Mouse (Mus musculus): ENCODE data around the gene Zfhx3. TPM values are rescaled to one million over a fixed set of nuclear protein-coding genes. Genes with fewer than 3 reads are reported as not detected.
A peak's percentile ranks its signal among the peaks of the same experiment; 100 is the strongest.

Zfhx3 gene
- polyA plus RNA-seq, 1 experiment from 2014 or later: 4.3 TPM

GRCm38 (mm10) chr8:108553808-108554577, 611.5 kb downstream of the Zfhx3 start:
- H3K27me3 ChIP-seq: no peaks in the 10 kb centered on the region
- TF ChIP-seq CTCF (IDR thresholded peaks at IDR 0.05): no peak
- ATAC-seq (no peak), DNase-seq (ENCODE audit: low read depth, low spot score) (no peak)
- ChIA-PET CTCF (no interaction called here), POLR2A (no interaction called here)
- in situ Hi-C loops (cut with MboI; ENCODE audit: low pct_unique_long_range_greater_than_20kb): no loop called here

- CTCF ChIA-PET: no interaction called here
- in situ Hi-C loops (cut with MboI; ENCODE audit: low pct_unique_long_range_greater_than_20kb): no loop called here
- no peak for TF ChIP-seq CTCF (IDR thresholded peaks at IDR 0.05)
- DNase-seq (ENCODE audit: low read depth, low spot score) (no peak), ATAC-seq (no peak)
- POLR2A ChIA-PET: no interaction called here
- peaks cover 3% of the 10 kb centered on the region for H3K27me3 ChIP-seq
These were observed 612.3 kb downstream of the Zfhx3 start for GRCm38 (mm10) chr8:108554578-108555245.

DNA sequence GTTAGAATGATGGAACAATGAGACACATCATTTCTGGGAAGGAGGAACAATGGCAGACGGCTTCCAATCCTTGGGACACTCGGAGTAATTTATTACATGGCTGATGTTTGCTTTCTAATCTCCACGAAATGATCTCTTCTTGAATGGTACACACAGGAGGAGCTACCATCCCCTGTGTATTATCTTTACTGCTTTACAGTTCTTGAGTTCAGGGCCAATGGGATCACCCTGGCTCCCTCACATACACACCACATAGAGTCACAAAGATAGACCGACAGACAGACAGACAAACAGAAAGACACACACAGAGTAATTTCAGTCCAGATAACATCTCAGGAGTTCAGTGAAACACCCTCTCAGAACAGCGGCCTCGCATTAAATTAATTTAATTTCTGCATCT, 621.0 kb downstream of the Zfhx3 start:
- DNase-seq (ENCODE audit: low read depth, low spot score) (no peak), ATAC-seq (no peak)
- POLR2A ChIA-PET: no interaction called here
- CTCF ChIA-PET: no interaction called here
- peaks cover 26% of the 10 kb centered on the region for H3K27me3 ChIP-seq
- in situ Hi-C loops (cut with MboI; ENCODE audit: low pct_unique_long_range_greater_than_20kb): no loop called here
- TF ChIP-seq CTCF (IDR thresholded peaks at IDR 0.05): no peak

- ATAC-seq (no peak), DNase-seq (ENCODE audit: low read depth, low spot score) (no peak)
- H3K27me3 ChIP-seq: peaks cover 26% of the 10 kb centered on the region
- TF ChIP-seq CTCF (IDR thresholded peaks at IDR 0.05): no peak
- ChIA-PET POLR2A (no interaction called here), CTCF (no interaction called here)
- in situ Hi-C loops (cut with MboI; ENCODE audit: low pct_unique_long_range_greater_than_20kb): no loop called here
These were observed 621.6 kb downstream of the Zfhx3 start for GRCm38 (mm10) chr8:108563934-108564564.

GRCm38 (mm10) chr8:108566035-108566434, 623.6 kb downstream of the Zfhx3 start:
- ATAC-seq (no peak), DNase-seq (ENCODE audit: low read depth, low spot score) (no peak)
- no peak for TF ChIP-seq CTCF (IDR thresholded peaks at IDR 0.05)
- H3K27me3 ChIP-seq: peaks cover 24% of the 10 kb centered on the region
- POLR2A ChIA-PET: no interaction called here
- CTCF ChIA-PET: no interaction called here
- in situ Hi-C loops (cut with MboI; ENCODE audit: low pct_unique_long_range_greater_than_20kb): no loop called here

- ATAC-seq (no peak), DNase-seq (ENCODE audit: low read depth, low spot score) (no peak)
- no peak for TF ChIP-seq CTCF (IDR thresholded peaks at IDR 0.05)
- in situ Hi-C loops (cut with MboI; ENCODE audit: low pct_unique_long_range_greater_than_20kb): loop anchor here (10.0 kb wide), 3 partner anchors 331 to 611 kb away; no protein-coding TSS in a partner anchor
- CTCF ChIA-PET: no interaction called here
- H3K27me3 ChIP-seq: peaks cover 8% of the 10 kb centered on the region
- POLR2A ChIA-PET: no interaction called here
These were observed 631.0 kb downstream of the Zfhx3 start for GRCm38 (mm10) chr8:108573295-108574017.

- peaks cover 8% of the 10 kb centered on the region for H3K27me3 ChIP-seq
- DNase-seq (ENCODE audit: low read depth, low spot score) (no peak), ATAC-seq (peak; percentile 44)
- ChIA-PET CTCF (no interaction called here), POLR2A (no interaction called here)
- in situ Hi-C loops (cut with MboI; ENCODE audit: low pct_unique_long_range_greater_than_20kb): loop anchor here (10.0 kb wide), 3 partner anchors 331 to 611 kb away; no protein-coding TSS in a partner anchor
- TF ChIP-seq CTCF (IDR thresholded peaks at IDR 0.05): peak; percentile 85
These were observed 631.7 kb downstream of the Zfhx3 start for GRCm38 (mm10) chr8:108574101-108574500.

- no peaks in the 10 kb centered on the region for H3K27me3 ChIP-seq
- no peak for ATAC-seq
- CTCF ChIA-PET: no interaction called here
- in situ Hi-C loops (cut with MboI; ENCODE audit: low pct_unique_long_range_greater_than_20kb): loop anchor here (10.0 kb wide), 3 partner anchors 327 to 607 kb away; no protein-coding TSS in a partner anchor
- no peak for DNase-seq (ENCODE audit: low read depth, low spot score)
- POLR2A ChIA-PET: interaction anchor here (0.6 kb wide), 1 partner anchor 359 kb away, joined by 3 read pairs; no protein-coding TSS in a partner anchor
- no peak for TF ChIP-seq CTCF (IDR thresholded peaks at IDR 0.05)
These were observed 635.1 kb downstream of the Zfhx3 start for GRCm38 (mm10) chr8:108577571-108577970.

- in situ Hi-C loops (cut with MboI; ENCODE audit: low pct_unique_long_range_greater_than_20kb): loop anchor here (10.0 kb wide), 3 partner anchors 326 to 606 kb away; no protein-coding TSS in a partner anchor
- no peak for TF ChIP-seq CTCF (IDR thresholded peaks at IDR 0.05)
- ATAC-seq (no peak), DNase-seq (ENCODE audit: low read depth, low spot score) (no peak)
- CTCF ChIA-PET: no interaction called here
- POLR2A ChIA-PET: interaction anchor here (0.6 kb wide), 1 partner anchor 358 kb away, joined by 3 read pairs; no protein-coding TSS in a partner anchor
- H3K27me3 ChIP-seq: peaks cover 3% of the 10 kb centered on the region
These were observed 635.9 kb downstream of the Zfhx3 start for GRCm38 (mm10) chr8:108578388-108578787.

GRCm38 (mm10) chr8:108579808-108580207, 637.4 kb downstream of the Zfhx3 start:
- ATAC-seq (no peak), DNase-seq (ENCODE audit: low read depth, low spot score) (no peak)
- TF ChIP-seq CTCF (IDR thresholded peaks at IDR 0.05): no peak
- peaks cover 5% of the 10 kb centered on the region for H3K27me3 ChIP-seq
- in situ Hi-C loops (cut with MboI; ENCODE audit: low pct_unique_long_range_greater_than_20kb): loop anchor here (10.0 kb wide), 3 partner anchors 325 to 605 kb away; no protein-coding TSS in a partner anchor
- ChIA-PET CTCF (no interaction called here), POLR2A (no interaction called here)

Measured in Patski (cell line).